Mouse (Mus musculus): ENCODE measurements at regions not wholly inside any gene's neighbourhood (a gene's known extent, or its start where the extent isn't known, plus 50 kb on each side); places are given as distances from the start of the nearest gene placed in this dataset.
A peak's percentile ranks its signal among the peaks of the same experiment; 100 is the strongest.

DNA sequence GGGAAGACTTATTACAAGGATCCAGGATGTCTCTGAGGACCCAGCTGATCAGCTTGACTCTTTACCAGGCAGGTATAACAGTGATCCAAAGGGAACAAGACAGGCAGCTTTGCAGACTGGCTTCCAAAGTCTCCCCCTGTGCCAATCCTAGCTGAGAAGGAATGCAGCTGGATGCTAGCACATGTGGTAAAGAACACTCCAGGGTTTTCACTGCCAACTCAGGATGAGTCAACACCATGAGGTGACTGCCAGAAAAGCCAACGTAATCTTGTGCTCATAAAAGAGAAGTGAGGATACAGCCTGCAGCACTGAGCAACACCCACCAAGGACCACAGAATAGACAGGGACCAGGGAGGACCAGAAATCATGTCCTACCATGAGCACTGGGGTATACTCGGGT, 76.5 kb upstream of the Il12b start:
- peak; percentile 58 for TF ChIP-seq MAX (IDR thresholded peaks at IDR 0.05; ENCODE audit: low read depth)
- TF ChIP-seq POLR2A (IDR thresholded peaks at IDR 0.05; ENCODE audit: insufficient read length, low read depth) = no peak
- peak; percentile 49 for TF ChIP-seq TCF12 (IDR thresholded peaks at IDR 0.05; ENCODE audit: insufficient read depth, poor library complexity, severe bottlenecking)
